11 mouse cellular contexts compared by ENCODE assay signal in the genomic region with DNA sequence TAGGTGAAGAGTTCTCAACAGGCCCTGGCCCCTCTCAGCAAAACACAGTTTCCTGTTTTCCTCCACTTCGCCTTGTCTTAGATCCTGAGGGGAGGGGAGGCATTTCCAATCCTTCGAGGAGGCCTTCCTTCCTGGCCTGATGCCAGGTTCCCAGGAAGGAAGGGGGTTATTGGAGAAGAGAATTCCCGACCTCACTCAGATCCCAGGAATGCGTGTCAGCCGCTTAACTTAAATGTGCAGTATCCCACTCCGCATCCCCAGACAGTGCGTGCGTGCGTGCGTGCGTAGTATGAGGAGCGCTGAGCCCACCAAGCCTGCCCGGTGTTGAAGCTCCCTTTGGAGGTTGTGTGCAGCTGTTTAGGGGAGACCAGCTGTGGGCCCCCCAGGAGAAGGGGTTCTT. TPM values are rescaled to one million over a fixed set of nuclear protein-coding genes. Genes with fewer than 3 reads are reported as not detected.
DNase-seq lines count a peak whose midpoint lies in the region; ATAC-seq lines count a peak whose summit lies in the region.
"Had no signal": no experiment of that assay in that cellular context is flagged by ENCODE, and none has a peak within 500 bp of the region (broad histone marks: within the 10 kb centered on the region; RNA-seq: fewer than 3 reads in every experiment).

No protein-coding gene starts in this region.

- 0 out of 2 replicates have a peak overlapping the region, but pooled peaks have one; percentile 35 for H3K27ac ChIP-seq in forebrain, embryonic 10.5 days
- H3K27ac ChIP-seq in forebrain, embryonic 12.5 days = no peak overlapping the region

- no peaks in the 10 kb centered on the region for H3K9me3 ChIP-seq in forebrain, embryonic 10.5 days
- no peaks in the 10 kb centered on the region for H3K9me3 ChIP-seq in forebrain, embryonic 12.5 days

- H3K9ac ChIP-seq in forebrain, embryonic 12.5 days = no peak overlapping the region

- DNase-seq in forebrain, embryonic 10.5 days (ENCODE audit: extremely low spot score, low spot score) = no peak
- DNase-seq in kidney, postnatal 10 days = peak; percentile 56
- no peak for DNase-seq in kidney, postnatal 14 days
- DNase-seq in thymus, postnatal 4 days = peak; percentile 37
- no peak for DNase-seq in thymus, postnatal 0 days (ENCODE audit: low spot score)
- no peak for DNase-seq in testis, postnatal 14 days (ENCODE audit: low spot score)
- DNase-seq: cerebellum, adult 18-20 months; gastrocnemius, postnatal 10 days; spleen, adult 18-20 months had no signal

- no peak for ATAC-seq in forebrain, embryonic 12.5 days (ENCODE audit: low FRiP score)
- no peak for ATAC-seq in monocyte, adult 5-6 weeks (replicated peaks; ENCODE audit: insufficient number of reproducible peaks, low FRiP score, low TSS enrichment, poor library complexity, severe bottlenecking)

- 87% methylated on average over 13 of the region's 13 CpGs for WGBS in forebrain, embryonic 10.5 days
- 68% methylated on average over 13 of the region's 13 CpGs for WGBS in forebrain, embryonic 12.5 days

- peaks cover 25% of the 10 kb centered on the region for H3K4me1 ChIP-seq in forebrain, embryonic 10.5 days
- peaks cover 21% of the 10 kb centered on the region for H3K4me1 ChIP-seq in forebrain, embryonic 12.5 days

- no peak overlapping the region for H3K4me3 ChIP-seq in forebrain, embryonic 10.5 days
- no peak overlapping the region for H3K4me3 ChIP-seq in forebrain, embryonic 12.5 days (replicated peaks)

- no peaks in the 10 kb centered on the region for H3K27me3 ChIP-seq in forebrain, embryonic 10.5 days (ENCODE audit: poor library complexity, severe bottlenecking)
- no peaks in the 10 kb centered on the region for H3K27me3 ChIP-seq in forebrain, embryonic 12.5 days

- peaks cover 57% of the 10 kb centered on the region for H3K36me3 ChIP-seq in forebrain, embryonic 10.5 days (replicated peaks)
- peaks cover 8% of the 10 kb centered on the region for H3K36me3 ChIP-seq in forebrain, embryonic 12.5 days (replicated peaks)

- no peak overlapping the region for H3K4me2 ChIP-seq in forebrain, embryonic 12.5 days

RNA-seq across cellular contexts. Expression of gene Agpat4, which starts 44.9 kb away (rescaled TPM):
- 42.2 and 44.7 TPM in 2 replicates for polyA plus RNA-seq in forebrain, embryonic 10.5 days (2016; fragmentation: Nextera tagmentation; extraction: Ambion mirVana)
- polyA plus RNA-seq in forebrain, embryonic 12.5 days (2016; fragmentation: Nextera tagmentation; extraction: Ambion mirVana) = 40.6 and 40.9 TPM in 2 replicates
- 7.7 and 11.1 TPM in 2 replicates for polyA plus RNA-seq in thymus, postnatal 0 days (2015; fragmentation: Nextera tagmentation; extraction: Ambion mirVana)
- 110 to 154 TPM (median 150 TPM) in 3 replicates for total RNA-seq in monocyte, adult 5-6 weeks (2017)

Comparison
In these comparisons a context has a peak if more than half of its experiments do, and no peak if none do; other contexts are left out.
1. DNase-seq: peak in kidney, postnatal 10 days (single experiment) and thymus, postnatal 4 days (single experiment); none in forebrain, embryonic 10.5 days (single experiment), kidney, postnatal 14 days (single experiment), thymus, postnatal 0 days (single experiment) and testis, postnatal 14 days (single experiment).